Mouse (Mus musculus) olfactory bulb, adult 2 months (tissue): Measurements from ENCODE around the gene Nat14.

Source experiments
- CTCF ChIP-seq: fragments of 200-500 bp; IDR thresholded peaks from 2 replicates; pipeline ENCODE4 v1.5.1; 2012; ENCODE audit warnings: low read depth, mild to moderate bottlenecking, low read length, moderate library complexity; ENCODE audit not compliant: insufficient read depth
- POLR2A ChIP-seq: fragments of 200-500 bp; IDR thresholded peaks from 2 replicates; pipeline ENCODE4 v1.6.1; 2012; ENCODE audit warnings: mild to moderate bottlenecking, low read depth, low read length, moderate library complexity; ENCODE audit not compliant: insufficient read depth

DNA sequence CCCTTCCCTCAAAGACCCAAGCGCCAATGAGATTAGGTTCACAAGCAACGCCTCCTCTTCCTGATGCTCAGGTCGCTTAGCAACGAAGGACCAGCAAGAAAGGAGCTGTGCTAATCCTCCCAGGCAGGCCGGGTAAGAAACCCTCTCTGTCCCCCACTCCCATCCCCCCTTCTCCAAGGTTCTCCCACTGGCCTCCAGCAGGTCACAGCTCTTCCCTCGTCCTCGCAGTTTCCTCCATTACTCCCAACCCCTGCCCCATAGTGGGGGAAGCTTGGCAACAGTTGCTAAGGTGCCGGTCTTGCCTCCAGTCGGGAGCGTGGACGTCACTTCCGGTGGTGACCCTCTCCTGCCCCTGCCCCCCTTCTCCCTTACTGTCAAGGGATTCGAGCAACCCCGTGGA, 680 bp downstream of the Nat14 start:
- TF ChIP-seq POLR2A (no peak; the same call in 1 of the 2 replicates), CTCF (no peak)
